Mouse (Mus musculus) MEL (cell line): Measurements from ENCODE around the gene Ctnnd2.

Experiments used
- CTCF ChIP-seq, 3 experiments: IDR thresholded peaks in 2 of 3; conservative IDR thresholded peaks in 1 of 3; 2 replicates each; pipeline ENCODE4 v1.5.1; 2011 to 2012; ENCODE audit warnings: low read length in 3 of 3, low read depth in 2 of 3, mild to moderate bottlenecking in 2 of 3, improper control_type of control experiment in 1 of 3, inconsistent platforms in 1 of 3, mixed read lengths in 1 of 3, moderate library complexity in 1 of 3; ENCODE audit not compliant: control insufficient read depth in 1 of 3, insufficient read depth in 1 of 3, poor library complexity in 1 of 3, severe bottlenecking in 1 of 3
- ELF1 ChIP-seq: IDR thresholded peaks from 2 replicates; pipeline ENCODE4 v1.6.1; 2014; ENCODE audit warnings: low read depth, mild to moderate bottlenecking, inconsistent platforms, low read length, improper control_type of control experiment, moderate library complexity
- MAFK ChIP-seq: IDR thresholded peaks from 2 replicates; pipeline ENCODE4 v1.6.1; 2011; ENCODE audit warnings: low read depth, mild to moderate bottlenecking, low read length, improper control_type of control experiment, borderline replicate concordance
- MAZ ChIP-seq: IDR thresholded peaks from 2 replicates; pipeline ENCODE4 v1.6.1; 2012; ENCODE audit warnings: low read depth, mild to moderate bottlenecking, inconsistent platforms, low read length, improper control_type of control experiment
- POLR2A ChIP-seq, 2 experiments: IDR thresholded peaks; 2 replicates each; pipeline ENCODE4 v1.6.1; 2011 to 2012; ENCODE audit warnings: low read length in 2 of 2, mild to moderate bottlenecking in 2 of 2, control low read depth in 1 of 2, improper control_type of control experiment in 1 of 2, low read depth in 1 of 2, moderate library complexity in 1 of 2; ENCODE audit not compliant: control insufficient read depth in 1 of 2, insufficient read depth in 1 of 2, poor library complexity in 1 of 2
- TAL1 ChIP-seq: IDR thresholded peaks from 2 replicates; pipeline ENCODE4 v1.6.1; 2012; ENCODE audit warnings: mild to moderate bottlenecking, inconsistent platforms, low read length, moderate library complexity, mixed read lengths
- TBP ChIP-seq: IDR thresholded peaks from 2 replicates; pipeline ENCODE4 v1.8.0; 2011; ENCODE audit warnings: low read depth, low read length, improper control_type of control experiment
- ZKSCAN1 ChIP-seq: IDR thresholded peaks from 2 replicates; pipeline ENCODE4 v1.6.1; 2012; ENCODE audit warnings: low read depth, mild to moderate bottlenecking, inconsistent platforms, low read length, improper control_type of control experiment, moderate library complexity

- no peak for TF ChIP-seq POLR2A (IDR thresholded peaks at IDR 0.05; ENCODE audit: control insufficient read depth in 1 of 2, insufficient read depth in 1 of 2, low read depth in 1 of 2, low read length in 2 of 2, poor library complexity in 1 of 2)
- TF ChIP-seq CTCF (IDR thresholded peaks at IDR 0.05 in 2 of 3, conservative IDR thresholded peaks at IDR 0.05 in 1 of 3; ENCODE audit: control insufficient read depth in 1 of 3, insufficient read depth in 1 of 3, low read depth in 2 of 3, low read length in 3 of 3, poor library complexity in 1 of 3, severe bottlenecking in 1 of 3) = no peak
- no peak for TF ChIP-seq MAFK
- TF ChIP-seq ZKSCAN1 = no peak
- TF ChIP-seq MAZ = no peak
- no peak for TF ChIP-seq TAL1
- no peak for TF ChIP-seq ELF1
- no peak for TF ChIP-seq TBP
Measured at GRCm38 (mm10) chr15:31058315-31058714, 885.9 kb downstream of the Ctnnd2 start.
